Mouse (Mus musculus) heart, embryonic 13.5 days (tissue): ENCODE data around the gene Kif22. TPM values are rescaled to one million over a fixed set of nuclear protein-coding genes. Genes with fewer than 3 reads are reported as not detected.
A peak's percentile ranks its signal among the peaks of the same experiment; 100 is the strongest.

Experiments used
- ATAC-seq: fragments of 200-750 bp; cut with Nextera tagmentation; 2 replicates; pipeline ENCODE4 v1.8.0; 2017; ENCODE audit warnings: moderate TSS enrichment; ENCODE audit not compliant: insufficient number of reproducible peaks, low FRiP score, low TSS enrichment; ENCODE audit errors: extremely low read depth
- H3K27ac ChIP-seq: fragments of 300-500 bp; sonication (generic); replicated peaks from 2 replicates; pipeline ENCODE4 v1.5.1; 2015; ENCODE audit warnings: moderate library complexity, mild to moderate bottlenecking, inconsistent platforms
- H3K27me3 ChIP-seq: fragments of 300-500 bp; sonication (generic); replicated peaks from 2 replicates; pipeline ENCODE4 v1.6.1; 2015; ENCODE audit warnings: mild to moderate bottlenecking, inconsistent platforms
- H3K36me3 ChIP-seq: fragments of 300-500 bp; sonication (generic); 2 replicates; pipeline ENCODE4 v1.6.1; 2015; ENCODE audit warnings: mild to moderate bottlenecking, inconsistent platforms
- H3K4me1 ChIP-seq: fragments of 300-500 bp; sonication (generic); 2 replicates; pipeline ENCODE4 v1.6.1; 2015; ENCODE audit warnings: inconsistent platforms
- H3K4me2 ChIP-seq: fragments of 300-500 bp; sonication (generic); 2 replicates; pipeline ENCODE4 v1.6.1; 2015; ENCODE audit warnings: inconsistent platforms, mild to moderate bottlenecking, moderate library complexity
- H3K4me3 ChIP-seq: fragments of 300-500 bp; sonication (generic); 2 replicates; pipeline ENCODE4 v1.5.1; 2015; ENCODE audit warnings: moderate library complexity, mild to moderate bottlenecking, inconsistent platforms
- H3K9ac ChIP-seq: fragments of 300-500 bp; sonication (generic); 2 replicates; pipeline ENCODE4 v1.6.1; 2015; ENCODE audit warnings: inconsistent platforms, mild to moderate bottlenecking, moderate library complexity
- H3K9me3 ChIP-seq: fragments of 300-500 bp; sonication (generic); 2 replicates; pipeline ENCODE4 v1.6.1; 2016; ENCODE audit warnings: inconsistent platforms
- WGBS: fragments of 180-500 bp; shearing (Covaris S2); methylation state at CpG from one replicate; pipeline ENCODE4 v1.1.7; 2015; ENCODE audit warnings: mixed read lengths; 5-methylcytosine and 5-hydroxymethylcytosine counted together
- polyA plus RNA-seq: library from polyadenylated mRNA; unstranded; fragments of >200 nt; fragmentation: Nextera tagmentation; extraction: Ambion mirVana; gene quantifications from 2 replicates; pipeline ENCODE4 v1.2.1, GENCODE M21; 2015

Gene Kif22
- polyA plus RNA-seq, 1 experiment from 2014 or later, result 72.4 TPM

DNA sequence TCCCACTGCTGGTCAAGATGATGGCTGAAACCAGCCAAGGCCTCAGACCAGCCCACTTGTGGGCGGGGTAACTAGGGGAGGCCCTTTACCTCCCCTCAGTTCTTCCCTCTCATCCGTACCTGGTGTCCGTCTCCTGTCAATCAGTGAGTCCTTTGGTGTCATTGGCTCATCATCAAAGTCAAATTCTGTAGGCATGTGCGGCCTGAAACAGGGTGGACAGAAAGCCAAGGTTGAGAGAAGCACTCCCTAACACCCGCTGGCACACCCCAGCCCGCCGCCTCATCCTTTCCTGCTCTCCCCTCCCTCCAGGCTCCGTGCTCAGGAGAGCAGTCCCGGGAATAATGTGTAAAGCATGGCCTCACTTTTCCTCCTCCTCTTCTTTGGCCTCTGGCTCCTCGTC is 26.2 kb downstream of the Kif22 start:
- peak overlapping the region; percentile 93 for H3K9ac ChIP-seq
- WGBS, result 0% methylated on average over 10 of the region's 10 CpGs
- H3K9me3 ChIP-seq, result no peaks in the 10 kb centered on the region
- peak overlapping the region; percentile 92 for H3K4me2 ChIP-seq
- H3K4me1 ChIP-seq, result peaks cover 62% of the 10 kb centered on the region
- ATAC-seq, result peak; percentile 26; the same call in 1 of the 2 replicates
- no peaks in the 10 kb centered on the region for H3K27me3 ChIP-seq
- H3K27ac ChIP-seq, result peak overlapping the region; percentile 98
- H3K36me3 ChIP-seq, result peaks cover 27% of the 10 kb centered on the region
- H3K4me3 ChIP-seq, result peak overlapping the region; percentile 79

- peaks cover 32% of the 10 kb centered on the region for H3K36me3 ChIP-seq
- 90% methylated on average over 12 of the region's 12 CpGs for WGBS
- H3K27me3 ChIP-seq, result no peaks in the 10 kb centered on the region
- peak overlapping the region; percentile 63 for H3K4me3 ChIP-seq
- ATAC-seq, result no peak
- H3K9me3 ChIP-seq, result no peaks in the 10 kb centered on the region
- peak overlapping the region; percentile 93; the same call in 1 of the 2 replicates for H3K9ac ChIP-seq
- H3K27ac ChIP-seq, result peak overlapping the region; percentile 28
- peaks cover 53% of the 10 kb centered on the region for H3K4me1 ChIP-seq
- H3K4me2 ChIP-seq, result peak overlapping the region; percentile 92
Observed at GRCm38 (mm10) chr7:127014993-127015392, 27.3 kb downstream of the Kif22 start.

- peak within 1 kb of the TSS; percentile 93 for H3K9ac ChIP-seq
- H3K27ac ChIP-seq, result peak within 1 kb of the TSS; percentile 61
- H3K9me3 ChIP-seq, result no peaks in the 10 kb centered on the region
- H3K4me3 ChIP-seq, result peak within 1 kb of the TSS; percentile 79
- peaks cover 48% of the 10 kb centered on the region for H3K4me1 ChIP-seq
- 24% methylated on average over 11 of the region's 11 CpGs for WGBS
- no peaks in the 10 kb centered on the region for H3K27me3 ChIP-seq
- no peak for ATAC-seq
- H3K4me2 ChIP-seq, result peak within 1 kb of the TSS; percentile 92
- H3K36me3 ChIP-seq, result peaks cover 32% of the 10 kb centered on the region
Observed at GRCm38 (mm10) chr7:127014320-127014719, 28.0 kb downstream of the Kif22 start, which contains the start of gene Mvp. Mvp (minus strand) TSS chr7:127014621.

GRCm38 (mm10) chr7:127013385-127013784 is 28.9 kb downstream of the Kif22 start:
- H3K4me2 ChIP-seq, result peak overlapping the region; percentile 92
- H3K9me3 ChIP-seq, result no peaks in the 10 kb centered on the region
- H3K27me3 ChIP-seq, result no peaks in the 10 kb centered on the region
- H3K27ac ChIP-seq, result no peak overlapping the region
- H3K4me3 ChIP-seq, result peak overlapping the region; percentile 63
- H3K36me3 ChIP-seq, result peaks cover 32% of the 10 kb centered on the region
- ATAC-seq, result no peak
- peaks cover 52% of the 10 kb centered on the region for H3K4me1 ChIP-seq
- 0 out of 2 replicates have a peak overlapping the region, but pooled peaks have one; percentile 93 for H3K9ac ChIP-seq
- WGBS, result 90% methylated on average over 6 of the region's 6 CpGs

GRCm38 (mm10) chr7:127012845-127013244 is 29.4 kb downstream of the Kif22 start:
- Histone ChIP-seq H3K27ac (no peak overlapping the region), H3K36me3 (peaks cover 32% of the 10 kb centered on the region), H3K4me1 (peaks cover 51% of the 10 kb centered on the region), H3K4me2 (no peak overlapping the region), H3K4me3 (no peak overlapping the region), H3K9me3 (no peaks in the 10 kb centered on the region), H3K27me3 (no peaks in the 10 kb centered on the region), H3K9ac (no peak overlapping the region)
- 94% methylated on average over 10 of the region's 10 CpGs for WGBS
- ATAC-seq, result no peak

DNA sequence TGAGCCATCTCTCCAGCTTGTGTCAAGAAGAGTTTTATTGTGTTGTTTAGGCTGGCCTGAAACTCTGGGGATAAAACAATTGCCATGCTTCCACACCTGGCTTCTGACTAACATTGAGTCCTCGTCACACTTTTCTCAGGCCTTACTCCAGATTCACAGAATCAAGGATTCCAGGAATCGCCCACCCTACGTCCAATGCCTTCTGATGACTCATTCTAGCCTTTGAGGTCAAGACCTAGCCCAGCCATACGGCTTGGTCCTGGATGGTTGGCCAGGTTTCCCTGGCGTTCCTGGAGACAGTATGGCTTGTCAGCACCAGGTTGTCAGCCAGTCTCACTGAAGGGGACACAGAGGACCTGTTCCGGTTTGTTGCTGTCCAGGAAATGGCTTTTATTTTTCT is 29.9 kb downstream of the Kif22 start:
- no peak overlapping the region for H3K9ac ChIP-seq
- H3K36me3 ChIP-seq, result peaks cover 32% of the 10 kb centered on the region
- 68% methylated on average over 6 of the region's 6 CpGs for WGBS
- H3K27ac ChIP-seq, result no peak overlapping the region
- no peak overlapping the region for H3K4me3 ChIP-seq
- H3K9me3 ChIP-seq, result no peaks in the 10 kb centered on the region
- no peak overlapping the region for H3K4me2 ChIP-seq
- H3K4me1 ChIP-seq, result peaks cover 47% of the 10 kb centered on the region
- ATAC-seq, result no peak
- no peaks in the 10 kb centered on the region for H3K27me3 ChIP-seq

- Histone ChIP-seq H3K4me1 (peaks cover 46% of the 10 kb centered on the region), H3K36me3 (peaks cover 32% of the 10 kb centered on the region), H3K9ac (no peak overlapping the region), H3K27me3 (no peaks in the 10 kb centered on the region), H3K4me3 (no peak overlapping the region), H3K4me2 (no peak overlapping the region), H3K9me3 (no peaks in the 10 kb centered on the region), H3K27ac (no peak overlapping the region)
- 68% methylated on average over 2 of the region's 2 CpGs for WGBS
- no peak for ATAC-seq
Observed at GRCm38 (mm10) chr7:127011717-127012116, 30.6 kb downstream of the Kif22 start.

DNA sequence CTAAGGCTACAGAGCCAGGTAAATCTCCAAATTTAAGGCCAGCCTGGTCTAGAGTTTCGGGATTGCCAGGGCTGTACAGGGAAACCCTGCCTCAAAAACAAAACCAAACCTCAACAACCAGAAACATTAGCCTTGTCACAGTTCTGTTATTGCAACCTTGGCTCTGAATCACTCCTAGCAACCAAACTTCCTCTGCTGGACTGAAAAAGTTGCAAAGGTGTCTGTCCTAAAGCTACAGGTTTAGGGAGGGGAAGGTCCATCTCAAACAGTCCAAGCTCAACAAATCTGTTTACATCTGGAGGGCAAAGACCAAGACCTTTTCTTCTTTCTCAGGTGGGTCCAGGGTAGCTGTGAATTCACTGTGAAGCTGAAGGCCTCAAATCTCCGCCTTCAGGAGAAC is 31.2 kb downstream of the Kif22 start:
- Histone ChIP-seq H3K4me2 (no peak overlapping the region), H3K4me1 (peaks cover 48% of the 10 kb centered on the region), H3K9me3 (no peaks in the 10 kb centered on the region), H3K27ac (no peak overlapping the region), H3K4me3 (no peak overlapping the region), H3K9ac (no peak overlapping the region), H3K27me3 (no peaks in the 10 kb centered on the region), H3K36me3 (peaks cover 32% of the 10 kb centered on the region)
- ATAC-seq, result no peak
- 94% methylated on average over 2 of the region's 2 CpGs for WGBS

DNA sequence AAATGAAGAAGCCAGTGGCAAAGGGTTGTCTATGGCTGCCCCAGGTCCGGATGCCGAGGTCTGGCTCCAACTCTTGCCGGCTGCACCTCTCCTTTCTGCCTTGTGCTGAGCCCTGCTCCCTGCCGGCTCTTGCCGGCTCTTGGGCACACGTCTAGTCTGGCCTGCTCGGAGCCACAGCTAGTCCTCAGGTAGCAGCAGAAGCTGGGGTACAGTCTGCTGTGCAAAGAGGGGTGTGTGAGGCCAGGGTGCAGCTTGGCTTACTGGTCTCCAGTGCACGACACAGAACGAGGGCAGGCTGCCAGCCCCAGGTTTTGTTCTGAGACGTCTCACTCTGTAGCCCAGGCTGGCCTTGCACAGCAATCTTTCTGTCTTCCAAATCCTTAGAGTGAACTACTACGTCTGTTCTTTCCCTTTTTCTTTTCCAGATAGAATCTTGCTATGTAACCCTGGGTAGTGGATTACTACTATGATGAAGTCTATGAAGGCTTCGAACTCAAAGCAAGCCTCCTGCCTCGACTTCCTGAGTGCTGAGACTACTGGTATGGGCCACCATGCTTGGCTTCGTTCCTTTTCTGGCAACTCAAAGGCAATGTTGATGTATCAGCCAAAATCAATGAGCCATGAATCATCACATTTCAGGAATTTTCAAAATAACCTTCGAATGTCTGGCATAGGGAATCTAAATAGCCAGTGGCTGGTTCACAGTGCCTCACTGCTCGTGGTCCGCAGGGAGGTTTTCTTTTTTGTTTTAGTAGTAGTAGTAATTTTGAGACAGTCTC is 32.8 kb downstream of the Kif22 start:
- peak overlapping the region; percentile 84 for H3K27ac ChIP-seq
- H3K9me3 ChIP-seq, result no peaks in the 10 kb centered on the region
- H3K4me1 ChIP-seq, result peaks cover 35% of the 10 kb centered on the region
- no peak overlapping the region for H3K4me3 ChIP-seq
- H3K9ac ChIP-seq, result peak overlapping the region; percentile 56; the same call in 1 of the 2 replicates
- no peak overlapping the region for H3K4me2 ChIP-seq
- WGBS, result 82% methylated on average over 17 of the region's 17 CpGs
- peaks cover 22% of the 10 kb centered on the region for H3K36me3 ChIP-seq
- no peak for ATAC-seq
- no peaks in the 10 kb centered on the region for H3K27me3 ChIP-seq

DNA sequence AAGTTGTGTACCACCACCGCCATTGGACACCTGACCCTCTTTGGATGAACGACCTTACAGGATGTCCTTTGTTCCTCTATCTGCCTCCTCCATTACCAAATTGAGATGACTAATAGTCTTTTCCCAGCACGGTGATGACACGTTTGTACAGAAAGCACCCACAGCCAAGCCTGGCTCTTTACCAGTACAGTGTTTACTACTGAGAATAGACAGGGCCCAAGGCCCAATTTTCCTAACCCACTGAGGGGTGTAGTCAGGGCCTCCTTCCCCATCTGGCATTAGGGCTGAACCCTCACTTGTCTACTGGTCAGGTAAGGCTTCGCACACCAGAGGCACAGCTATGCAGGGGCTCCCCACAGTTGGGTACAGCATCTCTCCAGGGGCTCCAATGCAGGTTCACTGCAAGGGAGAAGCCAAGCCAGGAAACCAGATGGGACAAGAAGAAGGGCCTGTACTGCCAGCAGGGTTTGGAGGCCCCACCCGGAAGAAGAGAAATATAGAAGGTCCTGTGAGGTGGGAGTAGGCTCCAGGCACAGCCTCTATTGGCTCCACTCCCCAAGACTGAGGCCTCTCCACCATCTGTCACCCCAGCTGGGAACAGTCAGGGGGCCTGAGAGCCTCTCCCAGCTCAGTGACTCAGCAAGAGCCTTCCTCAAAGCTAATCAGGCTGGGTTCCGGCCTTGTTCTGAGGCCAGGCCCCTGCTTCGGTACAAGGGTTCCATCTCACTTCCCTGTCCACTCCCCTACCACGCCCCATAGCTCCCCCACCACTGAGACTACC is 33.8 kb downstream of the Kif22 start:
- 36% methylated on average over 9 of the region's 9 CpGs for WGBS
- Histone ChIP-seq H3K4me3 (no peak overlapping the region), H3K27me3 (no peaks in the 10 kb centered on the region), H3K9me3 (no peaks in the 10 kb centered on the region), H3K36me3 (peaks cover 19% of the 10 kb centered on the region), H3K27ac (peak overlapping the region; percentile 84), H3K4me2 (no peak overlapping the region; the same call in 1 of the 2 replicates), H3K4me1 (peaks cover 24% of the 10 kb centered on the region), H3K9ac (peak overlapping the region; percentile 56)
- ATAC-seq, result no peak; the same call in none of the 2 replicates

DNA sequence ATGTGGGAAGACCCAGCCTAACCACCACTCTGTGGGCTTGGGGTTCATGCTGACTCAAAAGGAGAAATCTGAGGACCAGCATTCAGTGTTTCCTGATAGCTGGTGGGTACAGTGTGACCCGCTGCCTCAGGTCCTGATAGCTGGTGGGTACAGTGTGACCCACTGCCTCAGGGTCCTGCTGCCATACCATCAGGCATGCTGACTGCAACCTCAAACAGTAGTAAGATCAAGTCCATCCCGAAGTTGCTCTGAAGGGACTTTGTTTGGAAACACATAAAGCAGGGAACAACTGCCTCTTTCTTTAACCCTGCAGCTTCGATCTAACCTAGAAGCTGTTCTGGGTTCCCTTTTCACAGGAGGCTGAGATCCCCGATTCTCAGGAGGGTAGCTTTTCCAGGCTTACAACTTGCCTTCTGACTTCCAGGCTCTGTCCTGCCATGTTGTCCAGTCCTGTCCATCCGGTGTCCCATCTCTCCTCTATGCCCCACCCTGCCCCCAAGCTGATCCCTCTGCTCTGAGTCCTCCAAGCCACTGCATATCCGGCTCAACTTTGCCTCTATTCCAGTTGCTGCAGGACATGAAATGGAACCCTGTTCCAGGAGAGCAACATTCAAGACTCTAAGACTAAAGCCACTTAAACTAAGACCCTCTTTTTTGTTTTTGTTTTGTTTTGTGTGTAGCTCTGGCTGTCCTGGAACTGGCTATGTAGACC is 34.8 kb downstream of the Kif22 start:
- Histone ChIP-seq H3K9ac (no peak overlapping the region), H3K4me2 (no peak overlapping the region), H3K4me1 (peaks cover 22% of the 10 kb centered on the region), H3K36me3 (peaks cover 10% of the 10 kb centered on the region), H3K27me3 (no peaks in the 10 kb centered on the region), H3K27ac (peak overlapping the region; percentile 84; the same call in 1 of the 2 replicates), H3K4me3 (no peak overlapping the region), H3K9me3 (no peaks in the 10 kb centered on the region)
- WGBS, result 83% methylated on average over 6 of the region's 6 CpGs
- no peak for ATAC-seq
